Mouse (Mus musculus) ES-E14 (cell line): ENCODE measurements around the gene Ubqln3. TPM values are rescaled to one million over a fixed set of nuclear protein-coding genes. Genes with fewer than 3 reads are reported as not detected.

Source experiments
- DNase-seq: peaks from one replicate; pipeline ENCODE4 v3.0.0-alpha.2; 2013; ENCODE audit warnings: low read depth, low spot score
- H3K27ac ChIP-seq: 2 replicates; pipeline ENCODE4 v1.5.1; 2012; ENCODE audit warnings: low read depth, mild to moderate bottlenecking, low read length, moderate library complexity, mixed read lengths; ENCODE audit not compliant: poor library complexity, insufficient read depth, severe bottlenecking
- H3K36me3 ChIP-seq: 2 replicates; pipeline ENCODE4 v1.6.1; 2012; ENCODE audit warnings: mild to moderate bottlenecking, low read length, moderate library complexity, mixed read lengths; ENCODE audit not compliant: control insufficient read depth, poor library complexity, insufficient read depth, severe bottlenecking
- H3K4me1 ChIP-seq, 2 experiments: fragments of 150-350 bp in 1 of 2; sonication (generic) in 1 of 2; 2 replicates each; pipeline ENCODE4 v1.6.1; 2012; ENCODE audit warnings: low read length in 2 of 2, mild to moderate bottlenecking in 1 of 2, mixed read lengths in 1 of 2; ENCODE audit not compliant: control insufficient read depth in 2 of 2, insufficient read depth in 2 of 2, poor library complexity in 1 of 2
- H3K4me3 ChIP-seq, 2 experiments: fragments of 150-350 bp in 1 of 2; sonication (generic) in 1 of 2; 2 replicates each; pipeline ENCODE4 v1.5.1; 2012; ENCODE audit warnings: low read length in 2 of 2, low read depth in 1 of 2, mild to moderate bottlenecking in 1 of 2, mixed read lengths in 1 of 2; ENCODE audit not compliant: insufficient read depth in 1 of 2, poor library complexity in 1 of 2, severe bottlenecking in 1 of 2
- H3K9ac ChIP-seq: 2 replicates; pipeline ENCODE4 v1.6.1; 2012; ENCODE audit warnings: low read depth, mild to moderate bottlenecking, low read length, mixed read lengths; ENCODE audit not compliant: poor library complexity, insufficient read depth, severe bottlenecking
- H3K9me3 ChIP-seq: fragments of 150-350 bp; sonication (generic); 2 replicates; pipeline ENCODE4 v1.6.1; 2012; ENCODE audit warnings: low read depth, mild to moderate bottlenecking, low read length; ENCODE audit not compliant: control insufficient read depth, insufficient read depth
- CHD2 ChIP-seq: IDR thresholded peaks from 2 replicates; pipeline ENCODE4 v1.6.1; 2014; ENCODE audit warnings: mild to moderate bottlenecking, low read depth, low read length, inconsistent platforms
- HCFC1 ChIP-seq: IDR thresholded peaks from 2 replicates; pipeline ENCODE4 v1.6.1; 2012; ENCODE audit warnings: low read length, inconsistent platforms, borderline replicate concordance; ENCODE audit not compliant: insufficient read depth
- MAFK ChIP-seq: IDR thresholded peaks from 2 replicates; pipeline ENCODE4 v1.6.1; 2014; ENCODE audit warnings: mild to moderate bottlenecking, low read depth, low read length, inconsistent platforms; ENCODE audit not compliant: insufficient read depth
- ZC3H11A ChIP-seq: IDR thresholded peaks from 2 replicates; pipeline ENCODE4 v1.6.1; 2012; ENCODE audit warnings: low read depth, mild to moderate bottlenecking, inconsistent platforms, low read length, borderline replicate concordance
- ZNF384 ChIP-seq: IDR thresholded peaks from 2 replicates; pipeline ENCODE4 v1.6.1; 2012; ENCODE audit warnings: low read depth, low read length, inconsistent platforms
- in situ Hi-C, 2 experiments: fragments of 600-800 bp; cut with MboI; formaldehyde crosslinking; loops; one replicate each; pipeline ENCODE4 v1.15.1; 2025; ENCODE audit warnings: low sequenced_read_pairs in 2 of 2, inconsistent platforms in 1 of 2; ENCODE audit not compliant: unreplicated experiment in 2 of 2
- total RNA-seq: library from RNA; depleted of rRNA; stranded (reverse); fragments of 300-350 nt; gene quantifications from 2 replicates; pipeline ENCODE4 v1.2.3, GENCODE M21; 2012; rRNA removed

Gene Ubqln3
- total RNA-seq, result not detected in 2 replicates

DNA sequence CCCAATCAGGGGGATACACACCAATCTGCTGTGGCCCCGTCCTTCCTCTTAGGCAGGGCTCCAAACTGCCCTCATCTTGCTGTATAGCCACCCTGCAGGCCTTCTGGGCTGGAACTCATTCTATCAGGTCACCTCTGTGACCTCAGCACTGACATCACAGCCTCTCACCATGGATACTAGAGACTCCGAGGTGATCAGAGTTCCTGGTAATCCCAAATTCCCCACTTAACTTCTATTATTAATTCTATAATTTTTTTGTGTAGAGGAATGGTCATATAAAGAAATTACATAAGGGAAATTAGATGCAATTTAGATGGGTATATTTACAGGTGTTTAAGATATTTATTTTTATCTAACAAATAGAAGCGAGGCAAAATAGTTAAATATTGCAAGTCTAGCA, at the start of gene Ubqln3:
Ubqln3 (minus strand) TSS at position 101 of the 400 bp plus-strand sequence.
- Histone ChIP-seq H3K9me3 (no peaks in the 10 kb centered on the region), H3K27ac (no peak within 1 kb of the TSS), H3K36me3 (no peaks in the 10 kb centered on the region), H3K4me3 (no peak within 1 kb of the TSS), H3K4me1 (no peaks in the 10 kb centered on the region), H3K9ac (no peak within 1 kb of the TSS)
- DNase-seq, result no peak
- in situ Hi-C loops, result no loop called here
- no peak for TF ChIP-seq CHD2
- TF ChIP-seq HCFC1, result no peak
- TF ChIP-seq ZNF384, result no peak
- no peak for TF ChIP-seq MAFK
- TF ChIP-seq ZC3H11A, result no peak

GRCm38 (mm10) chr7:104191275-104191674, 48.2 kb upstream of the Ubqln3 start:
- in situ Hi-C loops, result loop anchor here in 1 of 2 experiments (25.0 kb wide), 1 partner anchor 421 kb away; the partner anchor contains the start of genes Olfr655, Olfr656 and Olfr657
- H3K9me3 ChIP-seq, result no peaks in the 10 kb centered on the region
- no peak overlapping the region for H3K4me3 ChIP-seq
- no peaks in the 10 kb centered on the region for H3K36me3 ChIP-seq
- no peaks in the 10 kb centered on the region for H3K4me1 ChIP-seq
- TF ChIP-seq HCFC1 (no peak), MAFK (no peak), ZNF384 (no peak)
- no peak overlapping the region for H3K9ac ChIP-seq
- no peak for DNase-seq
- no peak overlapping the region for H3K27ac ChIP-seq

- TF ChIP-seq HCFC1 (no peak), MAFK (no peak), CHD2 (no peak), ZC3H11A (no peak), ZNF384 (no peak)
- Histone ChIP-seq H3K9me3 (no peaks in the 10 kb centered on the region), H3K27ac (no peak within 1 kb of the TSS), H3K4me1 (no peaks in the 10 kb centered on the region), H3K36me3 (no peaks in the 10 kb centered on the region), H3K4me3 (no peak within 1 kb of the TSS), H3K9ac (no peak within 1 kb of the TSS)
- in situ Hi-C loops, result loop anchor here in 1 of 2 experiments (25.0 kb wide), 1 partner anchor 429 kb away; the partner anchor contains the start of genes Olfr655, Olfr656 and Olfr657
- no peak for DNase-seq
Observed at GRCm38 (mm10) chr7:104183292-104183691, 40.2 kb upstream of the Ubqln3 start, which contains the start of gene Olfr648. Olfr648 (minus strand) TSS chr7:104183392.

- Histone ChIP-seq H3K27ac (no peak overlapping the region), H3K4me3 (no peak overlapping the region), H3K36me3 (no peaks in the 10 kb centered on the region), H3K9ac (no peak overlapping the region), H3K9me3 (no peaks in the 10 kb centered on the region), H3K4me1 (no peaks in the 10 kb centered on the region)
- in situ Hi-C loops, result loop anchor here in 1 of 2 experiments (25.0 kb wide), 1 partner anchor 433 kb away; the partner anchor contains the start of genes Olfr655, Olfr656 and Olfr657
- no peak for DNase-seq
- TF ChIP-seq ZNF384 (no peak), MAFK (no peak), ZC3H11A (no peak), CHD2 (no peak), HCFC1 (no peak)
Observed at GRCm38 (mm10) chr7:104179074-104179473, 36.0 kb upstream of the Ubqln3 start.

- Histone ChIP-seq H3K36me3 (no peaks in the 10 kb centered on the region), H3K4me3 (no peak overlapping the region), H3K9ac (no peak overlapping the region), H3K4me1 (no peaks in the 10 kb centered on the region), H3K27ac (no peak overlapping the region), H3K9me3 (no peaks in the 10 kb centered on the region)
- in situ Hi-C loops, result loop anchor here in 1 of 2 experiments (25.0 kb wide), 1 partner anchor 434 kb away; the partner anchor contains the start of genes Olfr655, Olfr656 and Olfr657
- no peak for DNase-seq
- TF ChIP-seq MAFK (no peak), ZC3H11A (no peak), HCFC1 (no peak), ZNF384 (no peak), CHD2 (no peak)
Observed at GRCm38 (mm10) chr7:104178422-104179054, 35.5 kb upstream of the Ubqln3 start.
